Mouse (Mus musculus): ENCODE measurements at regions not wholly inside any gene's neighbourhood (a gene's known extent, or its start where the extent isn't known, plus 50 kb on each side); places are given as distances from the start of the nearest gene placed in this dataset.

DNA sequence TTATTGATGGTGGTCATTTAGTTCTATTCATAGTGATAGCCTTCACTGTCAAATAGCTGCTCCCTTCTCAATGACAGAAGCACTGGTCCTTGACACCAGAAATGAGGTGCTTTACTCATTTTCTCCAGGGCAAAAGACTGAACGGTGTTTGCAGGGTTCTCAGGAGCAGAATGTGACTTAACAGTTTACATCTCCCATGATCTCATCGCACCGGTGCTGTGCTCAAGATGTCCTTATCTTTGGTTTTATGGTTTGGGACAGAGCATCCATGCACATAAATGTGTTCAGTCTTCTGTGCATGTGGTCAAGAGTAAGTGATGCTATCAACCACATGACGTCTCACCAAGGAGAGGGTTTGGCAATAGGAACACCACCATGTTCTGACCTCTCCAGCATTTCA is 78.1 kb upstream of the Pdc start:
- H3K4me2 ChIP-seq (replicated peaks): no peak overlapping the region
- no peaks in the 10 kb centered on the region for H3K27me3 ChIP-seq
- H3K36me3 ChIP-seq: no peaks in the 10 kb centered on the region
- no peak overlapping the region for H3K27ac ChIP-seq
- no peak overlapping the region for H3K4me3 ChIP-seq (replicated peaks)
- H3K9ac ChIP-seq (replicated peaks): no peak overlapping the region
- H3K4me1 ChIP-seq (replicated peaks): no peaks in the 10 kb centered on the region
- ATAC-seq: no peak
- H3K9me3 ChIP-seq: no peaks in the 10 kb centered on the region
- WGBS: 91% methylated on average over 4 of the region's 4 CpGs

DNA sequence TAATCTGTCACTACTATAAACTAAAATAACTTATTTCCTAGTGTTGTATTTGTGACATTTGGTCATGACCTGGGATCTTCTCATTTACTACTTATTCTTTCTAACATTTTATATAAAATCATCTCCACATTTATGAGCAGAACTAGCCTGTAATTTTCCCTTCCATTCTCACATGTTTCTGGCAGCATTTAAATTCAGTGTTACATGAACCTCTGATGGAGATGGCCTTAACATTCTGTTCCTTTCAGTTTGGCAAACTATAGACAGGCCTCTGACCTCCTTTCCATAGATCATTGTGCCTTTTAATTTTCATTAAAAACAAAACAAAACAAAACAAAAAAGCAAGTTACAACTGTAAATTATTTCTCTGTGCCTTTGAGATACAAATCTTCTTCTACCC is 77.1 kb upstream of the Pdc start:
- H3K4me1 ChIP-seq (replicated peaks): no peaks in the 10 kb centered on the region
- no peak overlapping the region for H3K9ac ChIP-seq (replicated peaks)
- H3K36me3 ChIP-seq: no peaks in the 10 kb centered on the region
- H3K4me2 ChIP-seq (replicated peaks): no peak overlapping the region
- no peak overlapping the region for H3K4me3 ChIP-seq (replicated peaks)
- no peaks in the 10 kb centered on the region for H3K9me3 ChIP-seq
- no peaks in the 10 kb centered on the region for H3K27me3 ChIP-seq
- H3K27ac ChIP-seq: no peak overlapping the region
- no peak for ATAC-seq

DNA sequence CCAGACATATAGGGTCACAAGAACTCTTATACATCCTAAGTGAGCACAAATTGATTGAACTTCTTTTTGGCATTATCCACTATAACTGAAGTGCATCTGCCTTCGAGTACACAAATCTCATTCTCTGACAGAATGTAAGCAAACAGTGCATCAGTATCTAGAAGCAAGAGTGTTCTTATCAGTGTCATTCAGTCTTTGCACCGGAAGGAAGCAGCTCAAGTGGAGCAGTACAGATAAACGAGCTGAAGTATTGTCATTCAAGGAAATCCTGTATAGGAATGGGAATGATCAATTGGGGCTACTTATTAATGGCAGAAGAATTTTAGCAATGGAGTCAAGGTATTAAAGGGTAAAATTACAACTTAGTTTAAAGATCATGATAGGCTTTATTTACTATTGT is 74.3 kb upstream of the Pdc start:
- 79% methylated on average over 3 of the region's 3 CpGs for WGBS
- Histone ChIP-seq H3K4me2 (replicated peaks) (no peak overlapping the region), H3K4me1 (replicated peaks) (no peaks in the 10 kb centered on the region), H3K27ac (no peak overlapping the region), H3K4me3 (replicated peaks) (no peak overlapping the region), H3K36me3 (no peaks in the 10 kb centered on the region), H3K27me3 (no peaks in the 10 kb centered on the region), H3K9me3 (no peaks in the 10 kb centered on the region), H3K9ac (replicated peaks) (no peak overlapping the region)
- no peak for ATAC-seq

DNA sequence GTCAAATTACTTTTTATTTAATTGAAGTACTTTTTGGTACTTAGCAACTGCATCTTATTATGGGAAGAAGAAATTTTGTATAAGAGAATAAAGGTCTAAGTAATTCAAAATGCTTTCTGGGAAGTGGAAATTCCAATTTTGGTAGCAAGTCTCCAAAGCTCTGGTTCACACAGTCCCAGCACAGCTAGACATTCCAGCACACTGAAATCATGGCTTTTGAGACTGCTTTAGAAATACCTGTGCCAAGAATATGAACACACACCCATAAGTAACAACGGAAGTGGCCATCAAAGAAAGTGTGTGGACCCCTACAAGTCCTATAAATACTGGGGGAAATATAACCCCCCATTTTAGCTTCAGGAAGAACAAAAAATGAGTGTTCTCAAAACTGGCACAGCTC is 67.8 kb upstream of the Pdc start:
- no peaks in the 10 kb centered on the region for H3K9me3 ChIP-seq
- no peak overlapping the region for H3K27ac ChIP-seq
- H3K9ac ChIP-seq (replicated peaks): no peak overlapping the region
- H3K36me3 ChIP-seq: no peaks in the 10 kb centered on the region
- WGBS: 90% methylated on average over 1 of the region's 1 CpGs
- no peak for ATAC-seq
- H3K4me1 ChIP-seq (replicated peaks): no peaks in the 10 kb centered on the region
- no peak overlapping the region for H3K4me3 ChIP-seq (replicated peaks)
- H3K4me2 ChIP-seq (replicated peaks): no peak overlapping the region
- no peaks in the 10 kb centered on the region for H3K27me3 ChIP-seq

DNA sequence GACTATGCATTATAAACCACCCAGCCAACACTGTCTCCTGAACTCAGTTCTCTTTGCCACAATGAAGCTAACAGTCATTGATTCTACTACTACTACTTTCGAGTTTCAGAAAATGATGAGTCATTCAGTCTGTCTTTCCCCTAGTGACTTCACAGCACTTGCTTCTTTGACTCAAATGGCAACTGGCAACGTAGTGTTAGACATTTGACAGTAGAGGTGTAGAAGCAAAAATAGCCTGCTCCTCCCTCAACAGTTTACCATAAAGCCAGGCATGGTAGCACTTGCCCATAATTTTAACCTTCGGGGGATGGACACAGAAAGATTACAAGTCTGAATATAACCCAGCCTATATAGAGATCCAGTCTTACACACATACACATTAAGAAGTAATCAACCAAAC is 67.3 kb upstream of the Pdc start:
- Histone ChIP-seq H3K4me2 (replicated peaks) (no peak overlapping the region), H3K27me3 (no peaks in the 10 kb centered on the region), H3K27ac (no peak overlapping the region), H3K36me3 (no peaks in the 10 kb centered on the region), H3K9ac (replicated peaks) (no peak overlapping the region), H3K4me1 (replicated peaks) (no peaks in the 10 kb centered on the region), H3K9me3 (no peaks in the 10 kb centered on the region), H3K4me3 (replicated peaks) (no peak overlapping the region)
- 85% methylated on average over 3 of the region's 3 CpGs for WGBS
- no peak for ATAC-seq

DNA sequence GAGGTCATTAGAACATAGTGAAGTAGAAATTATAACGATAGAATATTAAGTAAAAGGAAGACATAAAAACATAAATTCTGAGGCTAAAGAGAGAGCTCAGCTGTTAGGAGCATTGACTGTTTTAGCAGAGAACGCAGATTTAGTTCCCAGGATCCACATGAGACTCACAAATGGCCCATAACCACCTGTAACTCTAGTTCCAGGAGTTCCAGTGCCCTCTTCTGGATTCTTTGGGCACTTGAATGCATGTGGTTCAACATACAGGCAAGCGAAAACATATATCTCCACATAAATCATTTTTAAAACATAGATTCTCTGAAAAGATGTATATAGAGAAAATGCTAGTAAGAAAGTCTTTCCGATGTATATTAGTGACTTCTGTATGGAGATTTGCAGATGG is 61.6 kb upstream of the Pdc start:
- 69% methylated on average over 4 of the region's 4 CpGs for WGBS
- Histone ChIP-seq H3K27me3 (no peaks in the 10 kb centered on the region), H3K4me3 (replicated peaks) (no peak overlapping the region), H3K36me3 (no peaks in the 10 kb centered on the region), H3K4me2 (replicated peaks) (no peak overlapping the region), H3K9ac (replicated peaks) (no peak overlapping the region), H3K4me1 (replicated peaks) (no peaks in the 10 kb centered on the region), H3K27ac (no peak overlapping the region), H3K9me3 (no peaks in the 10 kb centered on the region)
- ATAC-seq: no peak

DNA sequence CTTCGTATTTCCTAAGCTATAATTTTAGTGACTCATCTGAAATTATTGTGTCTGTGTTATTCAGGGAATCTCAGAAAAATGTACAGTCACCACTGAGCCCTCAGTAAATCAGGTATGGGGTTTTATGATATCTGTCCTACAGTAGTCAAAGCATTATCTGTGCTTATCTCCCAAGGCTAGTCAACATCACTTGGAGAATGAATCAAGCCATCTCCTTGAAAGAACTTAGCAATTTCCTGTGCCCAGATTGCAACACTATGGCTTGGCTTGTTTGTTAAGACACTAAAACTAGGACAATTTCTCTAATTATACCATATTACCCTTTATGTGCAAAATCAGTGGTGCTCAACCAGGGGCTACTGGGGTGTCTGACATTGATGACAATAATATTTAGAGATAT is 58.9 kb upstream of the Pdc start:
- no peaks in the 10 kb centered on the region for H3K4me1 ChIP-seq (replicated peaks)
- H3K36me3 ChIP-seq: no peaks in the 10 kb centered on the region
- H3K4me3 ChIP-seq (replicated peaks): no peak overlapping the region
- 82% methylated on average over 1 of the region's 1 CpGs for WGBS
- H3K9me3 ChIP-seq: no peaks in the 10 kb centered on the region
- no peaks in the 10 kb centered on the region for H3K27me3 ChIP-seq
- ATAC-seq: no peak
- H3K9ac ChIP-seq (replicated peaks): no peak overlapping the region
- no peak overlapping the region for H3K27ac ChIP-seq
- H3K4me2 ChIP-seq (replicated peaks): no peak overlapping the region

DNA sequence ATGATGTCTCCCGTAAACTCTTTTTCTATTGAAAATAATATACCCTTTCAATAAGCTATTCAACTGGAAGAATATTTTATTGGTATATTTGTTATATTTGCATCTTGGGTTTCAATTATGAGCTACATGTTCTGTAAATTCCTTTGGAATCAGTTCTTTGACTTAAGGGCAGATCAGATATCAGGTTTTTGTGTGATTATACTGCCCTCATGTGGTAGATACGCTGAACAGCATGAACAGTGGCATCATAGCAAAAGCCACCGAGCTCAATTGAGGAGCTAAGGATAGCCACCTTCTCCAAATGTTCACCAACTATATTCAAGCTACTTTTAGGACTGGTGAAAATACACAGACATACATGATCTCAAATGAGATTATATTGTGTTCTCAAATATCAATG is 52.7 kb upstream of the Pdc start:
- no peaks in the 10 kb centered on the region for H3K9me3 ChIP-seq
- H3K9ac ChIP-seq (replicated peaks): no peak overlapping the region
- peak; percentile 43; the same call in 1 of the 2 replicates for ATAC-seq
- no peak overlapping the region for H3K4me2 ChIP-seq (replicated peaks)
- H3K4me3 ChIP-seq (replicated peaks): no peak overlapping the region
- no peaks in the 10 kb centered on the region for H3K27me3 ChIP-seq
- no peaks in the 10 kb centered on the region for H3K4me1 ChIP-seq (replicated peaks)
- no peak overlapping the region for H3K27ac ChIP-seq
- no peaks in the 10 kb centered on the region for H3K36me3 ChIP-seq
- 49% methylated on average over 3 of the region's 3 CpGs for WGBS

DNA sequence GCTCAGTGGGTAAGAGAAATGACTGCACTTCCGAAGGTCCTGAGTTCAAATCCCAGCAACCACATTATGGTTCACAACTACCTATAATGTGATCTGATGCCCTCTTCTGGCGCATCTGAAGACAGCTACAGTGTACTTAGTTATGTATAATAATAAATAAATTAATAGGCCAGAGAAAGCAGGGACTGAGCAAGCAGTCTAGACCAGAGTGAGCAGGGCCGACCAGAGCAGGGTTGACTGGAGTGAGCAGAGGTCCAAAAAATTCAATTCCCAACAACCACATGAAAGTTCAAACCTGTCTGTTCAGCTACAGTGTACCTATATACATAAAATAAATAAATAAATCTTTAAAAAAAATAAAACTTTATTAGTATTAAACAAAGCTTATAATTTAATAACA is 52.2 kb upstream of the Pdc start:
- H3K27ac ChIP-seq: no peak overlapping the region
- 78% methylated on average over 3 of the region's 3 CpGs for WGBS
- no peak overlapping the region for H3K4me2 ChIP-seq (replicated peaks)
- ATAC-seq: no peak
- H3K27me3 ChIP-seq: no peaks in the 10 kb centered on the region
- H3K36me3 ChIP-seq: no peaks in the 10 kb centered on the region
- no peaks in the 10 kb centered on the region for H3K9me3 ChIP-seq
- H3K9ac ChIP-seq (replicated peaks): no peak overlapping the region
- H3K4me1 ChIP-seq (replicated peaks): no peaks in the 10 kb centered on the region
- H3K4me3 ChIP-seq (replicated peaks): no peak overlapping the region
